Mouse (Mus musculus) embryonic fibroblast, embryonic 13.5 days (primary cell): ENCODE results near the gene Upb1. TPM values are rescaled to one million over a fixed set of nuclear protein-coding genes. Genes with fewer than 3 reads are reported as not detected.
"Not testable (repeated sequence)": the region's sequence is repeated elsewhere in the genome, so short reads cannot be mapped to it uniquely, and the experiment has no call there.

Experiments
- H3K27ac ChIP-seq: 2 replicates; pipeline ENCODE4 v1.5.1; 2012; ENCODE audit warnings: low read length, control low read depth, inconsistent platforms; ENCODE audit not compliant: insufficient read depth
- H3K4me1 ChIP-seq: 2 replicates; pipeline ENCODE4 v1.6.1; 2011; ENCODE audit warnings: low read length; ENCODE audit not compliant: control insufficient read depth, insufficient read depth
- H3K4me3 ChIP-seq: 2 replicates; pipeline ENCODE4 v1.5.1; 2011; ENCODE audit warnings: mild to moderate bottlenecking, control low read depth, low read length; ENCODE audit not compliant: insufficient read depth
- CTCF ChIP-seq: IDR thresholded peaks from 2 replicates; pipeline ENCODE4 v1.5.1; 2011; ENCODE audit warnings: mild to moderate bottlenecking, control low read depth, low read length, moderate library complexity, borderline replicate concordance; ENCODE audit not compliant: insufficient read depth
- POLR2A ChIP-seq: IDR thresholded peaks from 2 replicates; pipeline ENCODE4 v1.6.1; 2011; ENCODE audit warnings: low read depth, mild to moderate bottlenecking, control low read depth, low read length, moderate library complexity
- polyA plus RNA-seq: library from polyadenylated mRNA; stranded (reverse); fragments of >200 nt; gene quantifications from 2 replicates; pipeline ENCODE4 v1.2.4, GENCODE M21; 2011; ENCODE audit warnings: low read depth; ENCODE audit not compliant: missing spikeins, insufficient read length

Gene Upb1
- polyA plus RNA-seq, 1 experiment = not detected

- Histone ChIP-seq H3K27ac (no peak overlapping the region), H3K4me1 (no peaks in the 10 kb centered on the region), H3K4me3 (no peak overlapping the region)
- TF ChIP-seq POLR2A (no peak), CTCF (no peak)
Measured at GRCm38 (mm10) chr10:75394796-75395195, 6.1 kb upstream of the Upb1 start.

- H3K27ac ChIP-seq = no peak overlapping the region
- H3K4me3 ChIP-seq = no peak overlapping the region
- H3K4me1 ChIP-seq = no peaks in the 10 kb centered on the region
- TF ChIP-seq POLR2A (no peak), CTCF (no peak)
Measured at GRCm38 (mm10) chr10:75396966-75397365, 3.9 kb upstream of the Upb1 start.

GRCm38 (mm10) chr10:75405916-75406315, 5.0 kb downstream of the Upb1 start:
- no peak overlapping the region for H3K27ac ChIP-seq
- no peak for TF ChIP-seq POLR2A
- H3K4me1 ChIP-seq = no peaks in the 10 kb centered on the region
- H3K4me3 ChIP-seq = no peak overlapping the region

- Histone ChIP-seq H3K4me3 (no peak overlapping the region), H3K4me1 (no peaks in the 10 kb centered on the region), H3K27ac (no peak overlapping the region)
- TF ChIP-seq POLR2A (no peak), CTCF (no peak)
Measured at GRCm38 (mm10) chr10:75406755-75407154, 5.8 kb downstream of the Upb1 start.

GRCm38 (mm10) chr10:75407741-75408140, 6.8 kb downstream of the Upb1 start:
- TF ChIP-seq CTCF (no peak), POLR2A (no peak)
- Histone ChIP-seq H3K4me3 (no peak overlapping the region), H3K4me1 (no peaks in the 10 kb centered on the region), H3K27ac (no peak overlapping the region)

GRCm38 (mm10) chr10:75411343-75412113, 10.6 kb downstream of the Upb1 start:
- not testable (repeated sequence) for H3K4me3 ChIP-seq, H3K27ac ChIP-seq, H3K4me1 ChIP-seq

GRCm38 (mm10) chr10:75412114-75413103, 11.5 kb downstream of the Upb1 start:
- TF ChIP-seq CTCF = no peak
- no peak for TF ChIP-seq POLR2A

GRCm38 (mm10) chr10:75414925-75415324, 14.0 kb downstream of the Upb1 start:
- H3K4me3 ChIP-seq = no peak overlapping the region
- TF ChIP-seq CTCF (no peak), POLR2A (no peak)
- no peak overlapping the region for H3K27ac ChIP-seq
- no peaks in the 10 kb centered on the region for H3K4me1 ChIP-seq

More at GRCm38 (mm10) chr10:75412114-75413103, 11.5 kb downstream of the Upb1 start:
- H3K27ac ChIP-seq = no peak overlapping the region
- no peaks in the 10 kb centered on the region for H3K4me1 ChIP-seq
- H3K4me3 ChIP-seq = no peak overlapping the region

- TF ChIP-seq CTCF = no peak
- TF ChIP-seq POLR2A = no peak
- H3K4me1 ChIP-seq = no peaks in the 10 kb centered on the region
- no peak overlapping the region for H3K27ac ChIP-seq
- H3K4me3 ChIP-seq = no peak overlapping the region
Measured at GRCm38 (mm10) chr10:75417363-75418042, 16.6 kb downstream of the Upb1 start.
